In the genomic region with DNA sequence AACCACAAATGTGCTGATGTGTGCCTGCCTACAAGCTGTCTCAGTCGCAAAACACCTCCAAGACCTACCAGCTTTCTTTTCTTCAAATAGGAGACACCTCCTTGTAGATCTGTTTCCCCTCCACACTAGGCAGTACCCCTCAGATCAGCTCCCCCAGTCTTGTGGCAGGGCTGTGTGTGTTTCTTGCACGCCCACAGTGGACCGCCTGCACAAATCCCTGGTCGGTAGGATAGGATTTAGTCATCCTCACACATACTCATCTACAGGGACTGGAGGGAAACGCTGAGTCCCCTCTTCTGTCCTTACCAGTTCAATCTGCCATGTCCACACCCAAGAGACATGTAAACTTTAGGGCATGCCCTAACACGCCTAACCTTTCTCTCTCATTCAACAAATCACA, we compare ENCODE assay signal across 25 mouse cellular contexts.
A peak's percentile ranks its signal among the peaks of the same experiment; 100 is the strongest.
DNase-seq lines count a peak whose midpoint lies in the region; ATAC-seq and TF ChIP-seq lines count a peak whose summit lies in the region.
"Had no signal": no experiment of that assay in that cellular context is flagged by ENCODE, and none has a peak within 500 bp of the region (broad histone marks: within the 10 kb centered on the region; RNA-seq: fewer than 3 reads in every experiment).

No protein-coding gene starts in this region.

- no peaks in the 10 kb centered on the region for H3K36me3 ChIP-seq in midbrain, embryonic 11.5 days (ENCODE audit: control insufficient read depth, insufficient read depth, low read length)
- no peaks in the 10 kb centered on the region for H3K36me3 ChIP-seq in midbrain, embryonic 13.5 days
- no peaks in the 10 kb centered on the region for H3K36me3 ChIP-seq in CH12.LX (replicated peaks in 1 of 2; ENCODE audit: control insufficient read depth in 1 of 2, insufficient read depth in 1 of 2, low read length in 1 of 2)
- H3K36me3 ChIP-seq: embryonic facial prominence, embryonic 13.5 days; embryonic facial prominence, embryonic 15.5 days; G1E had no signal

- H3K27ac ChIP-seq in midbrain, embryonic 11.5 days (ENCODE audit: low read depth, low read length) = no peak overlapping the region
- H3K27ac ChIP-seq in midbrain, embryonic 13.5 days = no peak overlapping the region
- no peak overlapping the region for H3K27ac ChIP-seq in CH12.LX (ENCODE audit: insufficient read depth, low read depth)
- H3K27ac ChIP-seq: embryonic facial prominence, embryonic 13.5 days; embryonic facial prominence, embryonic 15.5 days; forebrain, embryonic 13.5 days had no signal

- WGBS in midbrain, embryonic 11.5 days = 93% methylated on average over 6 of the region's 6 CpGs
- 89% methylated on average over 6 of the region's 6 CpGs for WGBS in midbrain, embryonic 13.5 days

- no peak overlapping the region for H3K4me3 ChIP-seq in midbrain, embryonic 11.5 days (ENCODE audit: low read depth, low read length)
- H3K4me3 ChIP-seq in midbrain, embryonic 13.5 days (replicated peaks) = no peak overlapping the region
- H3K4me3 ChIP-seq in CH12.LX (replicated peaks in 1 of 3; ENCODE audit: low read depth in 2 of 3, low read length in 2 of 3, poor library complexity in 1 of 3) = no peak overlapping the region
- H3K4me3 ChIP-seq: embryonic facial prominence, embryonic 13.5 days; embryonic facial prominence, embryonic 15.5 days; erythroblast, embryonic 14.5 days; forebrain, embryonic 13.5 days had no signal

- H3K79me2 ChIP-seq in CH12.LX (replicated peaks; ENCODE audit: control insufficient read depth, extremely low read depth, insufficient read depth, poor library complexity, severe bottlenecking) = no peaks in the 10 kb centered on the region

- no peak overlapping the region for H3K4me2 ChIP-seq in midbrain, embryonic 11.5 days
- H3K4me2 ChIP-seq in midbrain, embryonic 13.5 days (replicated peaks) = no peak overlapping the region
- 0 out of 2 replicates have a peak overlapping the region, but pooled peaks have one; percentile 18 for H3K4me2 ChIP-seq in CH12.LX (ENCODE audit: insufficient read depth, low read depth, poor library complexity, severe bottlenecking)
- H3K4me2 ChIP-seq: embryonic facial prominence, embryonic 13.5 days; embryonic facial prominence, embryonic 15.5 days; forebrain, embryonic 13.5 days had no signal

- dilution Hi-C loops in CH12.LX (cut with MboI; ENCODE audit: extremely low pct_ligation_motif_present, extremely low pct_unique_long_range_greater_than_20kb, low sequenced_read_pairs) = no loop called here

- H3K9me3 ChIP-seq in midbrain, embryonic 11.5 days (ENCODE audit: control insufficient read depth, low read length) = no peaks in the 10 kb centered on the region
- no peaks in the 10 kb centered on the region for H3K9me3 ChIP-seq in midbrain, embryonic 13.5 days
- H3K9me3 ChIP-seq in CH12.LX (replicated peaks; ENCODE audit: low read length) = no peaks in the 10 kb centered on the region
- H3K9me3 ChIP-seq: embryonic facial prominence, embryonic 13.5 days; embryonic facial prominence, embryonic 15.5 days; forebrain, embryonic 13.5 days; G1E had no signal

- no peak for TF ChIP-seq POLR2A in CH12.LX (IDR thresholded peaks at IDR 0.05; ENCODE audit: low read depth, low read length)

- DNase-seq in frontal cortex, postnatal 10 days (ENCODE audit: low spot score in 2 of 2) = no peak
- DNase-seq in midbrain, embryonic 11.5 days (ENCODE audit: low spot score, missing footprints) = peak; percentile 73
- no peak for DNase-seq in CH12.LX (ENCODE audit: extremely low read depth)
- peak; percentile 52 for DNase-seq in brain, adult 2 months (ENCODE audit: low read depth, low spot score)
- DNase-seq in heart, adult 9 months (ENCODE audit: low spot score in 2 of 2) = no peak
- DNase-seq: adrenal gland, adult 8-10 months; adrenal gland, postnatal 14 days; adrenal gland, postnatal 36 days; cerebellum, adult 11 months; cerebellum, adult 18-20 months; cerebellum, adult 8-10 months; cerebellum, adult 9-11 months; cerebellum, postnatal 14 days; cerebellum, postnatal 36 days; embryo, embryonic 11 days had no signal

- H3K9ac ChIP-seq in midbrain, embryonic 11.5 days (ENCODE audit: low read length) = no peak overlapping the region
- no peak overlapping the region for H3K9ac ChIP-seq in midbrain, embryonic 13.5 days (replicated peaks)
- H3K9ac ChIP-seq in CH12.LX (ENCODE audit: insufficient read depth, low read depth) = no peak overlapping the region
- H3K9ac ChIP-seq: embryonic facial prominence, embryonic 13.5 days; embryonic facial prominence, embryonic 15.5 days; forebrain, embryonic 13.5 days had no signal

- peaks cover 2% of the 10 kb centered on the region; the same call in 1 of the 2 replicates for H3K27me3 ChIP-seq in midbrain, embryonic 11.5 days (ENCODE audit: control insufficient read depth, insufficient read depth, low read length)
- H3K27me3 ChIP-seq in midbrain, embryonic 13.5 days = 0 out of 2 replicates have a peak, but pooled peaks cover 8% of the 10 kb centered on the region
- H3K27me3 ChIP-seq in CH12.LX (replicated peaks) = peaks cover 40% of the 10 kb centered on the region
- H3K27me3 ChIP-seq: embryonic facial prominence, embryonic 15.5 days; forebrain, embryonic 13.5 days; Patski had no signal

- no peak for TF ChIP-seq RAD21 in CH12.LX (IDR thresholded peaks at IDR 0.05; ENCODE audit: low read depth, low read length)

- in situ Hi-C loops in CH12.LX (cut with MboI; ENCODE audit: low pct_ligation_motif_present, low pct_unique_long_range_greater_than_20kb, low sequenced_read_pairs) = no loop called here

- no peak for TF ChIP-seq CTCF in CH12.LX (conservative IDR thresholded peaks at IDR 0.05 in 1 of 2, IDR thresholded peaks at IDR 0.05 in 1 of 2; ENCODE audit: low read depth in 2 of 2, low read length in 2 of 2)

- peak; percentile 75 for ATAC-seq in frontal cortex, adult (ENCODE audit: low TSS enrichment)
- ATAC-seq in midbrain, embryonic 11.5 days (ENCODE audit: low FRiP score) = no peak
- no peak for ATAC-seq in midbrain, embryonic 13.5 days
- ATAC-seq: activated CD4-positive, CD25-positive, alpha-beta regulatory T cell, adult 4 months; forebrain, embryonic 13.5 days; forebrain, embryonic 16.5 days; Patski had no signal

- no peaks in the 10 kb centered on the region for H3K4me1 ChIP-seq in midbrain, embryonic 11.5 days (ENCODE audit: control insufficient read depth, insufficient read depth, low read length)
- peaks cover 9% of the 10 kb centered on the region for H3K4me1 ChIP-seq in midbrain, embryonic 13.5 days (replicated peaks)
- peaks cover 17 to 33% of the 10 kb centered on the region in 2 experiments for H3K4me1 ChIP-seq in CH12.LX (ENCODE audit: control insufficient read depth in 1 of 2, insufficient read depth in 2 of 2)
- H3K4me1 ChIP-seq: embryonic facial prominence, embryonic 13.5 days; embryonic facial prominence, embryonic 15.5 days had no signal

- no peak for TF ChIP-seq EP300 in CH12.LX (IDR thresholded peaks at IDR 0.05; ENCODE audit: low read length)

TF ChIP-seq in CH12.LX, 34 proteins besides CTCF, POLR2A, EP300 and RAD21:
- TF ChIP-seq E2F4 (IDR thresholded peaks at IDR 0.05; ENCODE audit: insufficient replicate concordance, low read depth, low read length) (no peak), CHD1 (IDR thresholded peaks at IDR 0.05; ENCODE audit: low read depth, low read length) (no peak), ELF1 (IDR thresholded peaks at IDR 0.05; ENCODE audit: low read depth, low read length) (no peak), SIN3A (IDR thresholded peaks at IDR 0.05; ENCODE audit: low read length) (no peak), NELFE (IDR thresholded peaks at IDR 0.05; ENCODE audit: low read depth, low read length) (no peak), MXI1 (IDR thresholded peaks at IDR 0.05; ENCODE audit: low read depth, low read length) (no peak), BHLHE40 (IDR thresholded peaks at IDR 0.05; ENCODE audit: low read depth, low read length) (0 out of 2 replicates have a peak, but pooled peaks have one; percentile 8), SMC3 (IDR thresholded peaks at IDR 0.05; ENCODE audit: low read depth, low read length) (no peak), JUN (IDR thresholded peaks at IDR 0.05; ENCODE audit: insufficient read depth, low read depth, low read length) (no peak)

Comparison
In these comparisons a context has a peak if more than half of its experiments do, and no peak if none do; other contexts are left out.
1. DNase-seq: peak in midbrain, embryonic 11.5 days (single experiment) and brain, adult 2 months (single experiment); none in frontal cortex, postnatal 10 days (0 of 2), CH12.LX (single experiment) and heart, adult 9 months (0 of 2).